Mouse (Mus musculus) ovary, adult 2 months (tissue): ENCODE data around the gene Pif1. TPM values are rescaled to one million over a fixed set of nuclear protein-coding genes. Genes with fewer than 3 reads are reported as not detected.

Source experiments
- polyA plus RNA-seq: library from polyadenylated mRNA; depleted of rRNA; stranded (reverse); fragments of >200 nt; gene quantifications from 2 replicates; pipeline ENCODE4 v1.2.3, GENCODE M21; 2012; rRNA removed

Pif1 gene
- polyA plus RNA-seq, result 3.7 and 4.6 TPM in 2 replicates

GRCm38 (mm10) chr9:65586406-65587269 lies at the start of gene Pif1:
Gene Pif1, plus strand, starts transcription at chr9:65587160.

GRCm38 (mm10) chr9:65579781-65580371 lies 7.1 kb upstream of the Pif1 start, which contains the start of gene Plekho2:
Gene Plekho2, minus strand, starts transcription at chr9:65580040.

GRCm38 (mm10) chr9:65629025-65629766 lies 42.2 kb downstream of the Pif1 start, which contains the start of gene Rbpms2:
Gene Rbpms2, plus strand, starts transcription at chr9:65629648.

Other genes with a start within 250 kb of the Pif1 start
- 23.7 and 33.8 TPM in 2 replicates for gene Pdcd7, start 241.1 kb upstream of the Pif1 start, polyA plus RNA-seq
- gene Ubap1l, start 226.1 kb upstream of the Pif1 start, polyA plus RNA-seq, result 0.47 and 0.72 TPM in 2 replicates
- 0.62 and 1.0 TPM in 2 replicates for gene Kbtbd13, start 195.5 kb upstream of the Pif1 start, polyA plus RNA-seq
- 16.0 and 16.6 TPM in 2 replicates for gene Rasl12, start 188.7 kb upstream of the Pif1 start, polyA plus RNA-seq
- not detected in 2 replicates for gene Slc51b, start 164.2 kb upstream of the Pif1 start, polyA plus RNA-seq
- 8.1 and 11.0 TPM in 2 replicates for gene Mtfmt, start 151.4 kb upstream of the Pif1 start, polyA plus RNA-seq
- gene Spg21, start 126.2 kb upstream of the Pif1 start, polyA plus RNA-seq, result 20.0 and 25.7 TPM in 2 replicates
- gene Ankdd1a, start 67.0 kb upstream of the Pif1 start, polyA plus RNA-seq, result not detected in 2 replicates
- gene Plekho2, start 7.1 kb upstream of the Pif1 start, polyA plus RNA-seq, result 33.5 and 39.2 TPM in 2 replicates
- 82.0 and 114 TPM in 2 replicates for gene Rbpms2, start 42.5 kb downstream of the Pif1 start, polyA plus RNA-seq
- gene Oaz2, start 80.8 kb downstream of the Pif1 start, polyA plus RNA-seq, result 163 and 183 TPM in 2 replicates
- gene Zfp609, start 240.4 kb downstream of the Pif1 start, polyA plus RNA-seq, result 7.0 and 8.9 TPM in 2 replicates